Mouse (Mus musculus): ENCODE measurements at regions not wholly inside any gene's neighbourhood (a gene's known extent, or its start where the extent isn't known, plus 50 kb on each side); places are given as distances from the start of the nearest gene placed in this dataset.

- no peak for DNase-seq (ENCODE audit: low read depth, low spot score)
Observed at GRCm38 (mm10) chr3:38257076-38257842, 227.4 kb downstream of the Ankrd50 start.

- peak; percentile 37 for DNase-seq (ENCODE audit: low read depth, low spot score)
Observed at GRCm38 (mm10) chr3:38255674-38256073, 229.0 kb downstream of the Ankrd50 start.

GRCm38 (mm10) chr3:38254896-38255295 is 229.7 kb downstream of the Ankrd50 start:
- no peak for DNase-seq (ENCODE audit: low read depth, low spot score)

GRCm38 (mm10) chr3:38251592-38251991 is 233.1 kb downstream of the Ankrd50 start:
- no peak for DNase-seq (ENCODE audit: low read depth, low spot score)

- DNase-seq (ENCODE audit: low read depth, low spot score) = no peak
Observed at GRCm38 (mm10) chr3:38250552-38250951, 234.1 kb downstream of the Ankrd50 start.

- no peak for DNase-seq (ENCODE audit: low read depth, low spot score)
Observed at GRCm38 (mm10) chr3:38248941-38249340, 235.7 kb downstream of the Ankrd50 start.

GRCm38 (mm10) chr3:38246439-38246838 is 238.2 kb downstream of the Ankrd50 start:
- DNase-seq (ENCODE audit: low read depth, low spot score) = no peak

GRCm38 (mm10) chr3:38243209-38243608 is 241.4 kb downstream of the Ankrd50 start:
- DNase-seq (ENCODE audit: low read depth, low spot score) = no peak

GRCm38 (mm10) chr3:38237616-38238015 is 247.0 kb downstream of the Ankrd50 start:
- DNase-seq (ENCODE audit: low read depth, low spot score) = no peak

- no peak for DNase-seq (ENCODE audit: low read depth, low spot score)
Observed at GRCm38 (mm10) chr3:38235736-38236083, 248.9 kb downstream of the Ankrd50 start.

- DNase-seq (ENCODE audit: low read depth, low spot score) = no peak
Observed at GRCm38 (mm10) chr3:38235033-38235735, 249.5 kb downstream of the Ankrd50 start.

GRCm38 (mm10) chr3:38234534-38234933 is 250.1 kb downstream of the Ankrd50 start:
- no peak for DNase-seq (ENCODE audit: low read depth, low spot score)

- no peak for DNase-seq (ENCODE audit: low read depth, low spot score)
Observed at GRCm38 (mm10) chr3:38234006-38234405, 250.6 kb downstream of the Ankrd50 start.

- DNase-seq (ENCODE audit: low read depth, low spot score) = no peak
Observed at GRCm38 (mm10) chr3:38233091-38233490, 251.6 kb downstream of the Ankrd50 start.

- peak; percentile 45 for DNase-seq (ENCODE audit: low read depth, low spot score)
Observed at GRCm38 (mm10) chr3:38232111-38233076, 252.2 kb downstream of the Ankrd50 start.

- DNase-seq (ENCODE audit: low read depth, low spot score) = no peak
Observed at GRCm38 (mm10) chr3:38231506-38231905, 253.1 kb downstream of the Ankrd50 start.

GRCm38 (mm10) chr3:38230796-38231195 is 253.8 kb downstream of the Ankrd50 start:
- DNase-seq (ENCODE audit: low read depth, low spot score) = no peak

GRCm38 (mm10) chr3:38229686-38230085 is 255.0 kb downstream of the Ankrd50 start:
- no peak for DNase-seq (ENCODE audit: low read depth, low spot score)

GRCm38 (mm10) chr3:38229051-38229450 is 255.6 kb downstream of the Ankrd50 start:
- DNase-seq (ENCODE audit: low read depth, low spot score) = no peak

- DNase-seq (ENCODE audit: low read depth, low spot score) = peak; percentile 39
Observed at GRCm38 (mm10) chr3:38227596-38227995, 257.0 kb downstream of the Ankrd50 start.

- no peak for DNase-seq (ENCODE audit: low read depth, low spot score)
Observed at GRCm38 (mm10) chr3:38227121-38227520, 257.5 kb downstream of the Ankrd50 start.

GRCm38 (mm10) chr3:38226147-38226546 is 258.5 kb downstream of the Ankrd50 start:
- no peak for DNase-seq (ENCODE audit: low read depth, low spot score)
